Mouse (Mus musculus) liver, adult 2 months (tissue): ENCODE data around the gene Btbd2. TPM values are rescaled to one million over a fixed set of nuclear protein-coding genes. Genes with fewer than 3 reads are reported as not detected.

ENCODE experiments used
- DNase-seq: peaks from one replicate; pipeline ENCODE4 v3.0.0-alpha.2; 2011; ENCODE audit warnings: low read depth, low spot score; ENCODE audit errors: extremely low read depth
- H3K27ac ChIP-seq: fragments of 200-500 bp; replicated peaks from 2 replicates; pipeline ENCODE4 v1.5.1; 2012; ENCODE audit warnings: low read depth, mild to moderate bottlenecking, control low read depth, inconsistent platforms, low read length; ENCODE audit not compliant: insufficient read depth
- H3K27me3 ChIP-seq: fragments of 200-500 bp; 2 replicates; pipeline ENCODE4 v1.6.1; 2012; ENCODE audit warnings: mild to moderate bottlenecking, moderate library complexity, low read length, inconsistent platforms; ENCODE audit not compliant: control insufficient read depth, insufficient read depth
- H3K36me3 ChIP-seq: fragments of 200-500 bp; 2 replicates; pipeline ENCODE4 v1.6.1; 2012; ENCODE audit warnings: low read length, inconsistent platforms; ENCODE audit not compliant: control insufficient read depth, insufficient read depth
- H3K4me1 ChIP-seq: fragments of 200-500 bp; 2 replicates; pipeline ENCODE4 v1.6.1; 2011; ENCODE audit warnings: low read length; ENCODE audit not compliant: control insufficient read depth, insufficient read depth
- H3K4me3 ChIP-seq: fragments of 200-500 bp; 2 replicates; pipeline ENCODE4 v1.5.1; 2011; ENCODE audit warnings: low read depth, mild to moderate bottlenecking, control low read depth, low read length, moderate library complexity; ENCODE audit not compliant: insufficient read depth
- H3K79me2 ChIP-seq: fragments of 200-500 bp; 2 replicates; pipeline ENCODE4 v1.6.1; 2012; ENCODE audit warnings: inconsistent platforms, mild to moderate bottlenecking, low read length, moderate library complexity; ENCODE audit not compliant: control insufficient read depth, insufficient read depth
- H3K9ac ChIP-seq: fragments of 200-500 bp; 2 replicates; pipeline ENCODE4 v1.6.1; 2012; ENCODE audit warnings: low read depth, mild to moderate bottlenecking, control low read depth, inconsistent platforms, low read length
- CTCF ChIP-seq: fragments of 200-500 bp; IDR thresholded peaks from 2 replicates; pipeline ENCODE4 v1.5.1; 2011; ENCODE audit warnings: low read depth, low read length, control low read depth
- POLR2A ChIP-seq: fragments of 200-500 bp; IDR thresholded peaks from 2 replicates; pipeline ENCODE4 v1.6.1; 2011; ENCODE audit warnings: low read length, control low read depth; ENCODE audit not compliant: insufficient read depth; ENCODE audit errors: extremely low read depth
- WGBS: fragments of 180-500 bp; shearing (Covaris S2); methylation state at CpG from one replicate; pipeline ENCODE4 v1.1.7; 2018; 5-methylcytosine and 5-hydroxymethylcytosine counted together
- polyA plus RNA-seq: library from polyadenylated mRNA; depleted of rRNA; stranded (reverse); fragments of >200 nt; gene quantifications from 2 replicates; pipeline ENCODE4 v1.2.3, GENCODE M21; 2012
- total RNA-seq: library from RNA; depleted of rRNA; stranded (reverse); fragments of >200 nt; gene quantifications from 2 replicates; pipeline ENCODE4 v1.2.3, GENCODE M21; 2014

Btbd2 gene
- total and polyA plus RNA-seq, 2 experiments: 16.2 to 36.1 TPM

DNA sequence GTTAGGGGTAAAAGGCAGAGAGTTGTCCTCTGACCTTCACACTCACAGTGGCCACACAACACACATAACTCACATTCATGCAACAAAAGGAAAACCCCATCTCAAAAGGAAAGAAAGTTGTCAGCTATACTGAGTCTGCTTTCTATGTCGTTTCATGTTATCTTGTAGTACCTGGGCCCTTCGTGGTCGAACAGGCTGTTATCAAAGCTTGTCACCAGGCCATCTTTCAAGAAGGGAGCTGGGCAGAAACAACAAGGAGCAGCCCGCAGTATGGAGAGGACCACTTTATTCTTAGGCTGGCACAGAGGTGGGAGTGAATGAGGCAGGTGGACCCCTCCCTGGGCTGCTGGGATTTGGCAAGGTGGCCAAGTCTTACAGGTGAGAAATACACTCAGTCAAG lies 28.1 kb upstream of the Btbd2 start:
- Histone ChIP-seq H3K4me3 (no peak overlapping the region), H3K79me2 (no peaks in the 10 kb centered on the region), H3K27me3 (no peaks in the 10 kb centered on the region), H3K27ac (no peak overlapping the region), H3K9ac (no peak overlapping the region), H3K4me1 (peaks cover 5% of the 10 kb centered on the region; the same call in 1 of the 2 replicates), H3K36me3 (no peaks in the 10 kb centered on the region)
- TF ChIP-seq POLR2A (no peak), CTCF (no peak)
- no peak for DNase-seq
- 93% methylated on average over 4 of the region's 4 CpGs for WGBS

DNA sequence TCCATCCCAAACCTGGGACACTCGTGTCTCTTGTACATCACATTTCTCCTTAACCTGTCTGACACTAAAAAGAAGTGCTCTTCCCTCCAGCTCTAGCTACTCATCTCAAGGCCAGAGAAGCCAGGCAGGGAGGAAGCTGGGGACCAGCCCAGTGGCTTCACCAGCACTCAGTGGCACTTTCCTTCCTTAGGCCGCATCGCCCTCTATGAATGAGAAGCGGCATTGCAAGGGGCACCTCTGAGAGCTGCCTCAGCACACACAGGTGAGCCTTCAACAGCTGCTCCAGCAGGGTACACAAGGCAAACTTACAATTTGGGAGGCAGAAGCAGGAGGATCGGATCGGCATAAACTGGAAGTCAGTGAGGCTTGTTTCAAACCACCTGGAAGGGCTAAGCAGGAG lies 27.3 kb upstream of the Btbd2 start:
- 62% methylated on average over 6 of the region's 6 CpGs for WGBS
- H3K36me3 ChIP-seq: no peaks in the 10 kb centered on the region
- DNase-seq: peak; percentile 59

DNA sequence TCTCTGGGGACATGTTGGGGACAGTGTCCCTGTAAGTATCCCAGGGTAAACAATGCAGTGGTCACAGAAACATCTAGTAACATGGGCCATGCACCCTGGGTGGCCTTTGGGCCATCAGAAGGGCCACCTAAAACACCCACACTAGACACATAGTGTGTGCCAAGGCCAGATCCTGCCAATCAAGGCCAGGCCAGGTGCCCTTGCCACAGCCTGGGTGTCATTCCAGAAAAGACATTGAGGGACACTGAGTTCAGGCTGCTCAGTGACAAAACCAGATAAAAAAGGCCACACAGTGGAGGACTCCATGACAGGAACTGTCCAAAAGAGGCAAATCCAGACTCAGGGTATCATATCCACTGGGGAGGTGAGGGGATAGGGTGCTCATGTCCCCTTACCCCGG lies 26.8 kb upstream of the Btbd2 start:
- no peak overlapping the region for H3K4me3 ChIP-seq
- no peaks in the 10 kb centered on the region for H3K36me3 ChIP-seq
- peak; percentile 72 for DNase-seq
- H3K9ac ChIP-seq: no peak overlapping the region
- no peaks in the 10 kb centered on the region for H3K27me3 ChIP-seq
- H3K27ac ChIP-seq: no peak overlapping the region
- 31% methylated on average over 1 of the region's 1 CpGs for WGBS
- peaks cover 16% of the 10 kb centered on the region for H3K4me1 ChIP-seq
- TF ChIP-seq POLR2A (no peak), CTCF (no peak)
- no peaks in the 10 kb centered on the region for H3K79me2 ChIP-seq

More for the DNA sequence above, 27.3 kb upstream of the Btbd2 start:
- Histone ChIP-seq H3K27me3 (no peaks in the 10 kb centered on the region), H3K4me3 (no peak overlapping the region), H3K9ac (no peak overlapping the region), H3K4me1 (peaks cover 13% of the 10 kb centered on the region), H3K79me2 (no peaks in the 10 kb centered on the region), H3K27ac (no peak overlapping the region)
- TF ChIP-seq POLR2A (no peak), CTCF (peak; percentile 96)

DNA sequence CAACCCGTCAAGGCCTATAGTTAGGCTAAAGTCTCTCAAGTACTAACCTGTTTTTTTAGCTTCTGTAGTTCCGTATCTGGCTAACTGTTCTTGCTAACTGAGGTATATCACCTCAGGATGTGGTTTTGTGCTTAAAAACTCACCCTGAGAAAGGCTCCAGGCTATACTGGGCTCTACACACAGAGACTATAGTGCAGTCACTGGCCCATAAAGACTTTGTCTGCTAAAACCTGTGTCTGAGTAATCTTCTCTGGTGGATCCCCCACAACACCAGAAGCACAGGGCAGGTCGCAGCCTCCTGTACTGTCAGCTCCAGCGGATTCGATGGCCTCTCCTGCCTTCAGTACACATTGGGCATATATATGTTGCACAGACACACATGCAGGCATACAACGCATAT lies 25.1 kb upstream of the Btbd2 start:
- no peak overlapping the region for H3K9ac ChIP-seq
- WGBS: 97% methylated on average over 6 of the region's 6 CpGs
- no peaks in the 10 kb centered on the region for H3K27me3 ChIP-seq
- no peak for DNase-seq
- H3K36me3 ChIP-seq: no peaks in the 10 kb centered on the region
- TF ChIP-seq POLR2A: no peak
- no peak for TF ChIP-seq CTCF
- no peak overlapping the region for H3K27ac ChIP-seq
- H3K4me1 ChIP-seq: peaks cover 27% of the 10 kb centered on the region
- no peak overlapping the region for H3K4me3 ChIP-seq
- H3K79me2 ChIP-seq: no peaks in the 10 kb centered on the region

DNA sequence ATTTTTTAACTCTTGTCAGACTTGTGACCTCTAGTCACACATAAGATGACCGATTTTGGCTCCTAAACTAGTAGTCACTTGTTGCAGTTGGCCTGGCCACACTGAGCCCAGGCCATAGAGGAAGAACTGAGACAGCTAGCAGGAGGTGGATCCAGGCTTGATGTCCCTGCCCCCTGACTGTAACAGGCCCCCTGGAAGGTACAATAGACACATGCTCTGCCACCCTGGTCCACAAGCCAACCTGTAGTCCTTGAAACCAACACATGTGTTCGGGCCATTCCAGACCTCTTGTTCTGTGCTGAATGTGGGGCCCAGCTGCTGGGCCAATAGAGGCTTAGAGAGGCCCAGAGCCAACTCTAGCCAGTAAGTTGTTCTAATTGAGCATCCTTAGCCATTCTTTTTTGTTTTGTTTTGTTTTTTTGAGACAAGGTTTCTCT lies 23.4 kb upstream of the Btbd2 start:
- H3K27ac ChIP-seq: peak overlapping the region; percentile 99
- 54% methylated on average over 2 of the region's 2 CpGs for WGBS
- H3K9ac ChIP-seq: no peak overlapping the region
- TF ChIP-seq CTCF (no peak), POLR2A (no peak)
- no peaks in the 10 kb centered on the region for H3K36me3 ChIP-seq
- H3K79me2 ChIP-seq: peaks cover 8% of the 10 kb centered on the region; the same call in 1 of the 2 replicates
- peaks cover 27% of the 10 kb centered on the region for H3K4me1 ChIP-seq
- H3K4me3 ChIP-seq: no peak overlapping the region
- no peak for DNase-seq
- no peaks in the 10 kb centered on the region for H3K27me3 ChIP-seq

DNA sequence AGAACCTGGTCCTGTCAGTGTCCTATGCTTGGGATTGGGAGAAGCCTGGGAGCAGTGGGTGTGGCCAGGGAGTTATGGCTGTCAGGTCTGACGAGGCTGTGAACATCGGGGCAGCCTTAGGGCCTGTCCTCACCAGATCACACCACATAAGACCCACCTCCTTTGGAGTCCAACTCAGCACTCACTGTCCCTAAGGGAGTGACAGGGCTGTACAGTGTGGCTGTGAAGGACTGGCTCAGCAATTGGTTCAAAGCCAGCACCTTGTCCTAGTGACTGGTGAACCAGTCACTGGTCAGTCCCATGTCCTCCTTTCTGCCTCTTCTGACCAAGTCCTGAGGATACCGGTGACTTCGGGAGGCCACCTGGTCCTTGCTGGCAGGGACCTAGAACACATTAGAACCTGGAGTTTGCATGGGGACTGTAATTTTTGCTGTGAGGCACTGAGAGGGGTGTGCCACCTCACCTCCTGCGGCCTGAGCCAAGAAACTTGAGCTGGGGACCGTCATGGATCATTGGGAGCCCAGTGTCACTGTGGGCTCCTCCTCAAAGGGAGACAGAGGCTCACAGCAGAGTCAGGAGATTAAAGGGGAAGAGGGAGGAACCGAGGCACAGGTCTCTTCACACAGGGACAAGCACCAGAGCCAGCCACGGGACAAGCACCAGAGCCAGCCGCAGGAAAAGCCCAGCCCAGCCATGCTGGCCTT lies 22.8 kb upstream of the Btbd2 start:
- Histone ChIP-seq H3K27ac (peak overlapping the region; percentile 99), H3K9ac (peak overlapping the region; percentile 4; the same call in 1 of the 2 replicates), H3K4me3 (no peak overlapping the region), H3K36me3 (no peaks in the 10 kb centered on the region), H3K4me1 (peaks cover 27% of the 10 kb centered on the region), H3K27me3 (no peaks in the 10 kb centered on the region), H3K79me2 (peaks cover 8% of the 10 kb centered on the region; the same call in 1 of the 2 replicates)
- peak; percentile 94 for DNase-seq
- WGBS: 33% methylated on average over 9 of the region's 9 CpGs
- TF ChIP-seq POLR2A (no peak), CTCF (no peak)
